Mouse (Mus musculus): ENCODE results near the gene Slc22a1.

The Slc22a1 gene

DNA sequence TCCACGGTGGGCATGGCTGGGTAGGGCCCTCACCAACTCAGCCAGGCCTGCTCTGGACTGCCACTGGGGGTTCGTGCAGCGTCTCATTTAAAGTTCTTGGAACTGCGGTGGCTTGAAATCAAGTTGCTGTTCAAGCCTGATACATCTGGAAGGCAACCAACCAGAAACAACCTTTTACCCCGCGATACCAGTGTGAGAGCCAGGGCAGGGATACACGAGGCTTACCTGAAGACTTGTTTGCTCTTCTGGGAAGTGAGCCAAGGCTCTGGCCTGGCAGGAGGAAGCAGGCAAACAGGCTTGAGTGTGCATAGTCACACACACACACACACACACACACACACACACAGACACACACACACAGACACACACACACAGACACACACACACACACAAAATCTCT lies at the start of gene Slc22a1:
Gene Slc22a1, minus strand, starts transcription at position 184 of the 400 bp plus-strand sequence.
- no peak for DNase-seq (ENCODE audit: low read depth, low spot score)

GRCm38 (mm10) chr17:12724767-12725744 lies 49.4 kb upstream of the Slc22a1 start:
- DNase-seq (ENCODE audit: low read depth, low spot score), result no peak

DNA sequence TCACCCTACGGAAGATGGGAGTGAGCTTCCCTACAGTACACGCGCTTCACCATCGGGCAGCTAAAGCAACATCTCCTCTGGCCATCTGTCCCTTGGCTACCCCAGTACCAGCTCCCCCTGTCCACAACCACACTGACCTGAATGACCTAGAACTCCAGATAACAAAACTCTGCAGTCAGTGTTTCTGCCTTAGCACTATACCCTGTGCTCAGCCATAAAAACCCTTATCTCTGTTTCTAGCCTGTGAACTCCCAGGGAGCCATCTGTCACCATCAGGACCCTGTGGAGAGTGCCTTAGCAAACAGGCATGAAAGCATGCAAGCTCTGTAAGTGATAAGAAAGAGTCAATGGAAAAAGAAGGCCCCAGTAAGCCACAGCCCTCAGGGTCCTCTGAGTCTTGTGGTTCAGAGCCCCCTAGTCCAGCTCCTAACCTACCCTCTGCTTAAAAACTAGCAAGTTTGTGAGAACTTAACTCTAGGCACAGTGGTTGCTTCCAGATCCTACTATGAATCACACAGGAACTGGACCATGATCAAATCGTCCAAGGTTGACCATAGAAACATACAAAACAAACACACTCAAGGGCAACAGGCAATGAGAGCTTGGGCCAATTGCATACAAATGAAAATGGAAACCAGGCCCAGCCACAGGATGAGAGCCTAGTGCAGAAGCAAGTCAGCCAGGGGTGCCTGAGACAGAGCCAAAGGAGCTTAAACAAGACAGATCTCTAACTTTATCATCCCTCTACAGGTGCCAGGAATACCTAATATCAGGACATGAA lies 48.5 kb upstream of the Slc22a1 start:
- no peak for DNase-seq (ENCODE audit: low read depth, low spot score)

- no peak for DNase-seq (ENCODE audit: low read depth, low spot score)
Observed at GRCm38 (mm10) chr17:12722622-12723021, 47.0 kb upstream of the Slc22a1 start.

GRCm38 (mm10) chr17:12721118-12721886 lies 45.7 kb upstream of the Slc22a1 start:
- no peak for DNase-seq (ENCODE audit: low read depth, low spot score)

- DNase-seq (ENCODE audit: low read depth, low spot score), result no peak
Observed at GRCm38 (mm10) chr17:12718251-12718650, 42.6 kb upstream of the Slc22a1 start.

GRCm38 (mm10) chr17:12717445-12717844 lies 41.8 kb upstream of the Slc22a1 start:
- DNase-seq (ENCODE audit: low read depth, low spot score), result no peak

- DNase-seq (ENCODE audit: low read depth, low spot score), result no peak
Observed at GRCm38 (mm10) chr17:12715032-12715431, 39.4 kb upstream of the Slc22a1 start.

DNA sequence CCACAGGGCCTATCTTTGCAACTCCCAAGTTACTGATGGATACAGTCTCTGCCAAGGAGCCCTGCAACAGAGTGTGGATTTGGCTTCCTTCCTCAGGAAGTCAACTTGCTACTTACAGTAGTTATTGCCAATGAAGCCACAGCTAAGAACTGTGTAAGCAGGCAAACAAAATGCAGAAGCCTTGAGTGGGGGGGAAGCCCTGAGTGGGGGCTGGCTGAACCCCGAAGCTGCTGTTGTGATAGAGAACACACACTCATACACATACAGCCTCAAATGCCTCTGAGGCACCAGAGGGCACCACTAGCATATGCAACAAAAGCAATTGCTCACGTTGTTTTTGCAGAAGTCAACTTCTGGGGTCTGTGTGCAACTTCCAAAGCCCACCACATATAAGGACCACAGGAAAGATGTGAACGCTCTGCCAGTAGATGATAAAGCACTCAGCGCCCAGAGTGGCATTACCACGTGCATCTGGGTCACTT lies 38.5 kb upstream of the Slc22a1 start:
- DNase-seq (ENCODE audit: low read depth, low spot score), result no peak

DNA sequence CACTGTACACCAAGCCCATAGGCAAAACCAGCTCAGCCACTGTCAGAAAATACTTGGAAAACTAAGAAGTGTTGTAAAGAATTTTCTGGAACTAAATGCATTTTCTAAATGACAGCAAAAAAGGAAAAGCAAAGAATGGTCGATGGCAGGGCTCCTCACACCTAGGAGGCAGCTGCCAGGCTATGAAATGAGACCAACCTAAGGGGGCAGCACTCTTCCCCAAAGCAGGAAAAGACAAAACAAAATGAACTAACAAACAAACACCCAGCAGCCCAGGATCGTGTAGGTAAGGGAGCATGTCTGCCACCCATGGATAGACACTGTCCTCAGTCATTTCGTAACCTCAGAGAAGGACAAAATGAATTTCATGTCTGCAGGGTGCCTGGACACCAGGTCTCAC lies 37.4 kb upstream of the Slc22a1 start:
- no peak for DNase-seq (ENCODE audit: low read depth, low spot score)

DNA sequence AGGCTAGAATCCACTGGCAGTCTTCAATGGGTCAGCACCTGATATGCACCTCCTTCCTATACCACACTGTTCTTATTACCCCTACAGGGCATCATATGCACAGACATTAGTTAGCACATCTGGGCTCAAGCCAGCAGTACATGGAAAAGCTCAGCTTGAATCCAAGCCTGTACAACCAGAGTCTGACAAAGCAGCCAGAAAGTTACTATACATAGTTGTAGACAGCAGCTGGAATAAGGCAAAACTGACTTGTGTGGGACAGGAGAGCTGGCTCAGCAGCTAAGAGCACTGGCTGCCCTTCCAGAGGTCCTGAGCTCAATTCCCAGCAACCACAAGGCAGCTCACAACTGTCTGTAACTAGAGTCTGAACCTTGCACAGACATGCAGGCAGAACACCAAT lies 36.6 kb upstream of the Slc22a1 start:
- no peak for DNase-seq (ENCODE audit: low read depth, low spot score)

DNA sequence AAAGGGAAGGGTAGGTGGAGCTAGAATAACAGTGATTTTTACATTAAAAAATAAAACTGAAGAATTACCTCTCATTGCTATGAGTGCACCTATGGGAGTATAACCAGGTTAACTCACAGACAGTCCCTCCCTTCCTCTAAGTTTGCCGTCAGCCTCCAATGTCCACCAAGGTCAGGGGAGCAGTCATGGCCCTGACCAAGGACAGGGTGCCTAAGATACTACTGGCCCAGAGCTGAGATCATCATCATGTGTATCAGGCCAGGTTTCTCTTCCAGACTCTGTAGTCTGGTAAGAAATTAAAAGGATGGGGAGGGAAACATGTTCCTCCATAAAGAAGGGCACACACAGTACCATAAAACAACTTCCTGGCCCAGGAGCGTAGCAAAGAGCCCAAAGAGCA lies 35.3 kb upstream of the Slc22a1 start:
- DNase-seq (ENCODE audit: low read depth, low spot score), result no peak

DNA sequence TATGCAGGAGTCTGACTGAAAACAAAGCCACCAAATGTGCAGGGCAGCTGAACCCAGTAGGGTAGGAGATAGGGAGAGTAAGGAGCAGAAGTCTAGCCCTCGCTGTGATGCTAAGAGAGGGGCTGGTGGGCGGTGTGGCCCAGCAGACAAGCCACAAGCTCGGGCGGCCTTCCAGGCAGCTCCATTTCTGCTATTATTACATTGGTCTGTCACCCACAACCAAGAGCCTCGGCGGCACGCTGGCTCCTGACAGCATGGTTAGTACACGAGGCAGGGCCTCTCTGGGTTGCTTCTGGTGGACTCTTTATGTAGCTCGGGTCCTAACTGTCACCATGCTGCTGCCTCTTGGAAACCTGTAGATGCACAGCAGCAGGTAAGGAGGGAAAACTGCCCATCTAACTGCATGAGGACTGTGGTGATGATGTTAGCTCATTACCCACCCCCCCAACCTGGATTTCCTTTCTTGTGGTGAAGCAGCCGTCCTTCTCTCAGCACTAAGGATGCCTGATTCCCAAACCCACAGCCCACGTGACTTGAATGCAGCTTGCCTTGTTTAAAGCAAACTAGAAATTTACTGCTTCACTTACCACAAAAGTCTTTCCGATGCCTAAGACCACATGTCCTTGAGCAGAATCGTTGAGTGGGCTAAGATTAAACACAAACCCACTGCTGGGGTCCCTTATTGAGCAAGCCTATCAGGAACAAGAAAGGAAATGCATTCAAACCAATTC lies 34.6 kb upstream of the Slc22a1 start:
- DNase-seq (ENCODE audit: low read depth, low spot score), result no peak

GRCm38 (mm10) chr17:12708398-12708797 lies 32.8 kb upstream of the Slc22a1 start:
- DNase-seq (ENCODE audit: low read depth, low spot score), result no peak

- no peak for DNase-seq (ENCODE audit: low read depth, low spot score)
Observed at GRCm38 (mm10) chr17:12706590-12707049, 31.0 kb upstream of the Slc22a1 start.

DNA sequence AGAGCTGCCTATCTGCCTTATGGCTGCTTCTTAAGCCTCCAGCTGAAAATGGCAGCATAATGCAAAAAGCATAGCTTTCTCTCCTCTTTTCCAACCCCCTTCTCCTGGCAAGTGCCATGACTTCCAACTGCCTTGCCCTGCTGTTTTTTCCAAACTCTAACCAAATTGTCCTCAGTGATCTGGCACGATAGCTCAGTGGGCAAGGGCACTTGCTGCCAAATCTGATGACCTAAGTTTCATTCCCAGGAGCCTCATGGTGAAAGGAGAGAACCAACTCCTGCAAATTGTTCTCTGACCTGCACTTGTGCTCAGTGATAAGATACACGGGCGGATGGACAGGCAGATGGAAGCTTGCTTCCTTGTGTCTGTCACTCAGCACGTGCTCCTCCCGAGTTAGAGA lies 27.3 kb upstream of the Slc22a1 start:
- no peak for DNase-seq (ENCODE audit: low read depth, low spot score)

GRCm38 (mm10) chr17:12700373-12700772 lies 24.7 kb upstream of the Slc22a1 start:
- DNase-seq (ENCODE audit: low read depth, low spot score), result no peak

- no peak for DNase-seq (ENCODE audit: low read depth, low spot score)
Observed at GRCm38 (mm10) chr17:12691899-12692298, 16.3 kb upstream of the Slc22a1 start.

- peak; percentile 21 for DNase-seq (ENCODE audit: low read depth, low spot score)
Observed at GRCm38 (mm10) chr17:12689537-12689936, 13.9 kb upstream of the Slc22a1 start.

DNA sequence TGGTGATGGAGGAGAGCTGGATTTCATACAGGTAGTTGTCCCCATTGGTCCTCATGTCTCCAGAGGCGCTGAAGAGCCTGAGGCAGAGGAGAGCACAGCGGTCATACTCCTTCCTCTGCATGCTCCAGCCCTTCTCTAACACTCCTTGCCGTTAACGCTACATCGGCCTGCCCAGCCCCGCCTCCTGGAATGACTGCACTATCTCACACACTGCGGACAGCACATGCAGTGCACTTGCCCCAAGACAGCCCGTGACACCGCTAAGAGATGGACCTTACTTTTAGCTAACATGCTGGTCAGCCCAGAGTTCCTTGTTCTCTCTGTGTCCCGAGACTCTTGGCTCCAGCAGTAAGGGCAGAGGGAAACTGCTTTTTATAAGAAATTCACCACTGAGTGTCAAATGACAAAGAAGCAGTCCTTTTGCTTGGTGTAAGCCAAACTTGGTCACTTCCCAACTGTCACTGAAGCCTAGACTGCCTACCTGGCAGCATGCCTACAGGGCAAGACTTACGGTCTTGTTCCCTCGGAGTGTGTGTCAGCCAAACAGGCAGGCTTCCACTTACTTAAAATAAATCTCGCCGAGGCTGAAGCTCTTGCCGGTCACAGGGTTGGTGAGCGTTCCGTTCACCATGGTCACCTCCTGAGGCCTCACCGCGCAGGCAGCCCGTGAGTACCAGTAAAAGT lies 12.9 kb upstream of the Slc22a1 start:
- no peak for DNase-seq (ENCODE audit: low read depth, low spot score)
